Mouse (Mus musculus) midbrain, embryonic 16.5 days (tissue): ENCODE data around the gene Dnajc14. TPM values are rescaled to one million over a fixed set of nuclear protein-coding genes. Genes with fewer than 3 reads are reported as not detected.

Experiments
- ATAC-seq: fragments of 200-750 bp; cut with Nextera tagmentation; 2 replicates; pipeline ENCODE4 v1.8.0; 2017; ENCODE audit warnings: moderate TSS enrichment
- H3K27ac ChIP-seq: fragments of 300-500 bp; sonication (generic); 2 replicates; pipeline ENCODE4 v1.5.1; 2014; ENCODE audit warnings: mild to moderate bottlenecking, low read length, mixed read lengths
- H3K27me3 ChIP-seq: fragments of 300-500 bp; sonication (generic); 2 replicates; pipeline ENCODE4 v1.6.1; 2014; ENCODE audit warnings: low read depth, low read length, mixed read lengths; ENCODE audit not compliant: control insufficient read depth, insufficient read depth
- H3K36me3 ChIP-seq: fragments of 300-500 bp; sonication (generic); 2 replicates; pipeline ENCODE4 v1.6.1; 2014; ENCODE audit warnings: mild to moderate bottlenecking, low read length, moderate library complexity, mixed read lengths; ENCODE audit not compliant: control insufficient read depth, insufficient read depth
- H3K4me1 ChIP-seq: fragments of 300-500 bp; sonication (generic); 2 replicates; pipeline ENCODE4 v1.6.1; 2014; ENCODE audit warnings: mild to moderate bottlenecking, low read length, mixed read lengths; ENCODE audit not compliant: control insufficient read depth, insufficient read depth
- H3K4me2 ChIP-seq: fragments of 300-500 bp; sonication (generic); 2 replicates; pipeline ENCODE4 v1.6.1; 2014; ENCODE audit warnings: mild to moderate bottlenecking, low read length, mixed read lengths
- H3K4me3 ChIP-seq: fragments of 300-500 bp; sonication (generic); 2 replicates; pipeline ENCODE4 v1.5.1; 2014; ENCODE audit warnings: low read depth, mild to moderate bottlenecking, low read length, moderate library complexity, mixed read lengths
- H3K9ac ChIP-seq: fragments of 300-500 bp; sonication (generic); 2 replicates; pipeline ENCODE4 v1.6.1; 2014; ENCODE audit warnings: low read depth, low read length, mixed read lengths
- H3K9me3 ChIP-seq: fragments of 300-500 bp; sonication (generic); replicated peaks from 2 replicates; pipeline ENCODE4 v1.6.1; 2014; ENCODE audit warnings: mild to moderate bottlenecking, low read length, mixed read lengths; ENCODE audit not compliant: control insufficient read depth, poor library complexity, severe bottlenecking
- WGBS: fragments of 180-500 bp; shearing (Covaris S2); extraction: QIAGEN DNeasy Blood & Tissue Kit; methylation state at CpG from one replicate; pipeline ENCODE4 v1.1.7; 2014; 5-methylcytosine and 5-hydroxymethylcytosine counted together
- polyA plus RNA-seq: library from polyadenylated mRNA; unstranded; fragments of >200 nt; fragmentation: Nextera tagmentation; extraction: Ambion mirVana; gene quantifications from 2 replicates; pipeline ENCODE4 v1.2.1, GENCODE M21; 2015

Dnajc14 gene
- polyA plus RNA-seq, 1 experiment from 2014 or later: 54.2 TPM

GRCm38 (mm10) chr10:128866518-128866917 lies 62.7 kb downstream of the Dnajc14 start:
- Histone ChIP-seq H3K27ac (no peak overlapping the region), H3K4me3 (no peak overlapping the region), H3K9ac (no peak overlapping the region), H3K36me3 (0 out of 2 replicates have a peak, but pooled peaks cover 2% of the 10 kb centered on the region), H3K4me1 (no peaks in the 10 kb centered on the region), H3K27me3 (no peaks in the 10 kb centered on the region), H3K4me2 (no peak overlapping the region), H3K9me3 (no peaks in the 10 kb centered on the region)
- ATAC-seq: no peak
- 89% methylated on average over 1 of the region's 1 CpGs for WGBS

Other genes with a start within 250 kb of the Dnajc14 start
- gene Pa2g4, start 238.1 kb upstream of the Dnajc14 start, polyA plus RNA-seq: 124 and 125 TPM in 2 replicates
- gene Erbb3, start 214.4 kb upstream of the Dnajc14 start, polyA plus RNA-seq: 0.41 and 0.47 TPM in 2 replicates
- 295 and 315 TPM in 2 replicates for gene Rps26, start 177.3 kb upstream of the Dnajc14 start, polyA plus RNA-seq
- 23.1 and 23.5 TPM in 2 replicates for gene Ikzf4, start 158.1 kb upstream of the Dnajc14 start, polyA plus RNA-seq
- 13.4 and 13.7 TPM in 2 replicates for gene Suox, start 130.0 kb upstream of the Dnajc14 start, polyA plus RNA-seq
- gene Rab5b, start 107.8 kb upstream of the Dnajc14 start, polyA plus RNA-seq: 119 and 128 TPM in 2 replicates
- 0.37 and 0.77 TPM in 2 replicates for gene Pmel, start 99.9 kb upstream of the Dnajc14 start, polyA plus RNA-seq
- 14.6 and 15.0 TPM in 2 replicates for gene Cdk2, start 99.0 kb upstream of the Dnajc14 start, polyA plus RNA-seq
- gene Dgka, start 59.2 kb upstream of the Dnajc14 start, polyA plus RNA-seq: 6.1 and 6.3 TPM in 2 replicates
- gene Pym1, start 56.2 kb upstream of the Dnajc14 start, polyA plus RNA-seq: 45.5 and 47.7 TPM in 2 replicates
- 0.51 and 0.88 TPM in 2 replicates for gene Mmp19, start 13.2 kb upstream of the Dnajc14 start, polyA plus RNA-seq
- gene Tmem198b, start 308 bp downstream of the Dnajc14 start, polyA plus RNA-seq: 14.8 and 16.1 TPM in 2 replicates
- 143 and 152 TPM in 2 replicates for gene Sarnp, start 13.3 kb downstream of the Dnajc14 start, polyA plus RNA-seq
- 17.7 and 18.6 TPM in 2 replicates for gene Ormdl2, start 17.6 kb downstream of the Dnajc14 start, polyA plus RNA-seq
- 7.6 and 7.9 TPM in 2 replicates for gene Gdf11, start 87.7 kb downstream of the Dnajc14 start, polyA plus RNA-seq
- 152 and 195 TPM in 2 replicates for gene Cd63, start 96.9 kb downstream of the Dnajc14 start, polyA plus RNA-seq
- 13.6 TPM in 2 replicates for gene Rdh5, start 118.8 kb downstream of the Dnajc14 start, polyA plus RNA-seq
- 227 and 228 TPM in 2 replicates for gene Bloc1s1, start 120.0 kb downstream of the Dnajc14 start, polyA plus RNA-seq
- gene Itga7, start 129.8 kb downstream of the Dnajc14 start, polyA plus RNA-seq: 6.1 and 9.2 TPM in 2 replicates
- gene Mettl7b, start 156.9 kb downstream of the Dnajc14 start, polyA plus RNA-seq: not detected in 2 replicates
- gene Olfr9, start 185.4 kb downstream of the Dnajc14 start, polyA plus RNA-seq: not detected in 2 replicates
- gene Olfr763, start 206.7 kb downstream of the Dnajc14 start, polyA plus RNA-seq: not detected in 2 replicates
- gene Olfr764-ps1, start 235.8 kb downstream of the Dnajc14 start, polyA plus RNA-seq: not detected in 2 replicates
- not detected in 2 replicates for gene Olfr765, start 245.9 kb downstream of the Dnajc14 start, polyA plus RNA-seq